Mouse (Mus musculus) urinary bladder, adult 2 months (tissue): ENCODE measurements around the gene Arhgap33. TPM values are rescaled to one million over a fixed set of nuclear protein-coding genes. Genes with fewer than 3 reads are reported as not detected.
"Not testable (repeated sequence)": the region's sequence is repeated elsewhere in the genome, so short reads cannot be mapped to it uniquely, and the experiment has no call there.

Experiments used
- DNase-seq: peaks from one replicate; pipeline ENCODE4 v3.0.0; 2022; ENCODE audit warnings: low spot score
- polyA plus RNA-seq: library from polyadenylated mRNA; depleted of rRNA; stranded (reverse); fragments of >200 nt; gene quantifications from 2 replicates; pipeline ENCODE4 v1.2.3, GENCODE M21; 2012

The Arhgap33 gene
- polyA plus RNA-seq, 1 experiment: 6.9 TPM

DNA sequence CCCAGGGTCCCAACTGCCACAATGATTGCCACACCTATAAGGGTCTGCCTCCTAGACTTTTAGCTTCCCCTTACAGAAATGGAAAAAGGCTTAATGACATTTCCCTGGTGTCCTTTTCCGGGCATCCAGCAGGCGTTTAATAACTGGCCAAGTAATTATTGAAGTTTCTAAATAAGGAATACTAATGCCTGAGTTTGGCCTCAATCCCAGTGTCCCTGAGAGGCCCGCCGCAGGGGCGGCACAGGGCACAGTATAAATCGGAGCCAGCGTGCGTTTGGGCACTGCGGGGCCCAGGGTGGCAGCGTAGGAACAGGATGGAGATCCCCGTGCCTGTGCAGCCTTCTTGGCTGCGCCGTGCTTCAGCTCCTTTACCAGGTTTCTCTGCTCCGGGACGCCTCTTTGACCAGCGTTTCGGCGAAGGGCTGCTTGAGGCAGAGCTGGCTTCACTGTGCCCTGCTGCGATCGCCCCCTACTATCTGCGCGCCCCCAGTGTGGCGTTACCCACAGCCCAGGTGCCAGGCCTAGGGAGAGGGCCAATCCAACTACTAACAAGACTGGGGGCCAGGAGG, 18.2 kb upstream of the Arhgap33 start:
- peak; percentile 56 for DNase-seq

DNA sequence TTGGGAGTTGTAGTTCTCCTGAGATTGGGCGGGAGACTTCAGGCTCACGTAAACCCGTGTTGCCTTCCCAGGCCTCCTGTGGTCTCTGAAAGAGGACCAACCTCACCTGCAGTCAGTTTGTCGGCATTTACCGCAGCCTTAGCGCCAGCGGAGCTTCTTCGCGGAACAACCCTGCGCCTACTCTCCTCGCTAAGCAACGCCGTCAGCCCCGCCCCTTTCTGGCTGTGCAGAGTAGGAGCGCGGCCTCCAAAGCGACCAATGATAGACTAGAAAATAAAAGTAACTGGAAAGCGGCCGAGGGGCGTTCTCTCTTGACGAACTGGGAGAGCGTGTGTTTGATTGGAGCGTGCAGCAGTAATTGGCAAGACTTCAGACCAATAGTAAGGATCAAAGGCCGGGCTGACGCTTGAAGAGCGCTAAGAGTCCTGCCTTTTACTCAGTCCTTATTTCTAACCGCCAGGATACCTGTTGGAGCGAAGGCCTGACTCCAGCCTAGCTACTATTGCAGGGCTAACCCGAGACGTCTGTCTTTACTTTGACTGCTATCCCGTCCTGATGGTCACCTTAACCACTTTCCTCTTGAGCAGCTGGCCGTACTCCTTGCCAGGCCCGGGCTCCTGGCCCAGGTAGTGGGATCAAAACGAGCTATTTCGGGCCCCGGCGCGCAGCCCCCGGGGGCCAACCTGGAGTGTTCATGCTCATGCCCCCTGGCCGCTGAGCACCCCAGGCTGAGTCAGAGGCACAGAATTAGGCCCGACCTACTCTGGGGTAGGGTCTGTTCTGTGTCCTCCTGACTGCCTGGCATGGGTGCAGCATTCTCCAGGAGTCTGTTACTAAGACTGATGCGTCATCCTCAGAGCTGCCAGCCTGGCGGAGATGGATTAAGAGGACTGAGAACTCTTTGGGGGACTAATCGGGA, 17.5 kb upstream of the Arhgap33 start, which contains the start of the genes Hspb6 and Proser3:
Gene Hspb6 (plus strand): TSS at position 77 of the 919 bp plus-strand sequence.
Gene Proser3 (minus strand): TSS at position 198 of the 919 bp plus-strand sequence.
- peak; percentile 85 for DNase-seq

DNA sequence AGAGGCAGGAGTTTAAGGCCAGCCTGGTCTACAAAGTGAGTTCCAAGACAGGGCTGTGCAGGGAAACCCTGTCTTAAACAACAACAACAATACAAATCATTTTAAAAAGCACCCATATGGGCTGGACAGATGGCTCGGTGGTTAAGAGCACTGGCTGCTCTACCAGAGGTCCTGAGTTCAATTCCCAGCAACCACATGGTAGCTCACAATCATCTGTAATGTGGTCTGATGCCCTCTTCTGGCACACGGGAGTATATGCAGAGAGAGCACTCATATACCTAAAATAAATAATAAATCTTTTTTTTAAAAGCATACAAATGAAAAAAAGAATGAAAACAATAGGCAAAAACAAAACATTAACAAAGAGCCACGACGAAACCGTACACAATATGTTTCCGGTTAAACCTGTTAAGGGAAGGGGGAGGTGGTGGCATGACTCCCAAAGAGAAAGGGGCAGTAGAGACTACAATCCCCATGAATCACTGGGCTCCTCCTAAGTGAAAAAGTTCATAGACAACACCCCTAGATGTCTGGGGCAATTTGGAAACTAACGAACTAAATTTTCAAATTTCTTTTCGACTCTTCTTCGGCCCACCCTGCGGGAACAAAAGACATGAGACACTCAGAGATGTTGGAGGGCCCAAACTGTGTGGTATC, 16.7 kb upstream of the Arhgap33 start:
- DNase-seq: no peak

DNA sequence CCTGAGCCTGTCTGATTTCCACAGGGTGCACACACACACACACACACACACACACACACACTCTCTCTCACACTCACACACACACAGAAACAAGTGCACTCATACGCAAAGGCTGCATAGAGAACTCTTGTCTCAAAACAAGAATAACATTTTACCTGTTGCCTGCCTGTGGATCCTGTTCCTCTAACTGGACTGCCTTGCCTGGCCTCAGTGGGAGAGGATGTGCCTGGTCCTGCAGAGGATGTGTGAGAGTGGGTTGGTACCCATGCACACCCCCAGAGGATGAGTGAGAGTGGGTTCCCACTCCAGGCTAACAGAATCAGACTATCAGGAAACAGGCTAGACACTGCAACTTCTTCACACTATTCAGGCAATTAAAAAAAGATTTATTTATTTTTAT, 15.7 kb upstream of the Arhgap33 start:
- no peak for DNase-seq

DNA sequence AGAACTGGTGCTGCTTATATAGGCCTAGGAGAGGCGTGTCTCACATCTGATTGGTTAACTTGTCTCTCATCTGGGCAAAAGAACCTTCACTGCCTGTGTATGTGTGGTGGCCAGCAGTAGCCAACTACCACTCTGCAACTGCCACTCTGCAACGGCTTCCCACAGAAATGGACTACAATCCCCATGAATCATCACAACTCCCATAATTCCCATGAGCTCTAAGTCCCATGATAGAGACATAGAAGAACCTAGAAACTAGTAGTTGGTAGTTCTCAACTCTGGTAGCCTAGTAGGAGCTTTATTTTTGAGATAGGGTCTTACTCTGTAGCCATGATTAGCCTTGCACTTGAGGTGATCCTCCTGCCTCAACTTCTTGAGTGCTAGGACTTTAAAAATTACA, 15.0 kb upstream of the Arhgap33 start:
- no peak for DNase-seq

DNA sequence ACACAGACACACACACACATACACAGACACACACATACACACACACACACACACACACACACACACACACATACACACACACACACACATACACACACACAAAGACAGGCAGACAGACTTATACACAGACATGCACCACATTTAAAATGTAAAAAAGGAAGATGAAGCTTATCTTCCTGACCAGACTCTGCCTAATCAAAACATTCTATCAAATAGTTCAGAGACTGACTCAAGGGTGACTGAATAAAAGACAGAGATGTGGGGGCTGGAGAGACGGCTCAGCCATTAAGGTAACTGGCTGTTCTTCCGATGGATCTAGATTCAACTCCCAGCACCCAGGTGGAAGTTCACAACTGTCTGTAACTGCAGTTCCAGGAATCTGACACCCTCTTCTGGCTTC, 9.5 kb upstream of the Arhgap33 start:
- DNase-seq: no peak

DNA sequence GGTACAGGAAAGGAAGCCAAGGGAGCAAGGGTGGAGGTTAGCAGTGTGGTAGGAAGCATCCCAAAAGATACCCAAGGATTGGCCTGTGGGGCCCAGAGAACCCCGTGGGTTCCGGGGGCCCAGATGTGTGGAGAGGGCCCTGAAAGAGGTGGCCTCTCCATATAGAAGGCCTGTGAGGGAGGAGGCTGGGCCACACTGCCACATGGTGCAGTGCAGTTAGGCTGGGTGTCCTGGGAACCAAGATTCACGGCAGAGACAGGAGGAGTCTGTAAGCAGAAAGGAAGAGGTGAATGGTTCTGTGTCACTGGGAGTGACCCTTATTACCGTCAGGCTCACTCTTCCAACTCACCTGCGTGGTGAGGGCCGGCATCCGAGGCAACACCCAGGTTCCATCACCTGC, 5.7 kb upstream of the Arhgap33 start:
- DNase-seq: no peak

DNA sequence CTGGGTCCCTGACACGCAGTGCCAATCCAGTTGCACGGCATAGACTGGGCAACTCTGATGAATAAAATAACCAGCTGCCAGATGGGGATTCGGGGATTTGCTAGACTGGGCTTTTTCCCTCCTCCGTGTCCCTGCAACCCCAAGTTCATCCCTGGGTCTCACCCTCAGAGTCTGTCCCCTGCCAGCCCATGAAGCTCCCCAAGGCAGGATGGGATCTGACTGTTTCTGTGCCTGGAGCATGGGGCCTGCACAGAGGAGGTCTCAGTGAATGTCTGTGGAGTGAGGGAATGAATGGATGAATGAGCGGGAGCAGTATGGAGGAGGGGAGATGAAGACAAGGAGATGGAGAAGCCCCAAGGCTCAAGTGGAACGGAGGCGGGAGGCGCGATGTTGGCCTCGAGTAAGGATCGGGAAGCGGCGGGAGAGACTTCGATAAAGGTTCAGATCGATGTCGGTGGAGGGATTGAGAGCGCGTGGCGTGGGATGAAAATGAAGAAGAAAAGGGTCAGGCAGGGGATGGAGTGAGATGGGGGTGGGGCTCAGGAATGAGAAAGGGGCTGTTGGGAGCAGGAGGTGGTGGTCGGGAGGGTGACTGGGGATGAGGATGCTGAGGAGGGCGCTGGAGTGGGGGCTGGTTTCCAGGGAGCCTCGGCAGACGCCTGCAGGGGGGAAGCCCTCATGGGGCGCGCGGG, 773 bp downstream of the Arhgap33 start:
- no peak for DNase-seq

DNA sequence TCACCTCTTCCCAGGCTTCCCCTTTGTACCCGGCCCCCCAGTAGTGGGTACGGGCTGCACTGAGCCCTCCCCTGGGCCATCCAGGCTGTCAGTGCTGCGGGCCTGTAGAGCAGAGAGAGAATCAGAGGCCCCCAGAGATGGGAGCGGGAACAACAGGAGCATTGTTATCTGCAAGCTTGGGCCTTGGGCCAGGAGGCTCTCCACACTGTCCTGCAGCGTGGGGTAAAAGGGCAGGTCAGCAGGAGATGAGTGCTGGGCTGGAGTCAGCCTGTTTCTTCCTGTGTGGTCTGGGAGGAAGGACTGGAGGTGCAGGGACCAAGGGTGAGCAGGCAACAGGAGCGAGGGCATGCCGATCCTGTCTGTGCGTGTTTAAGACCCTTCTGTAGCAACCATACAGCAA, 1.9 kb downstream of the Arhgap33 start:
- no peak for DNase-seq

DNA sequence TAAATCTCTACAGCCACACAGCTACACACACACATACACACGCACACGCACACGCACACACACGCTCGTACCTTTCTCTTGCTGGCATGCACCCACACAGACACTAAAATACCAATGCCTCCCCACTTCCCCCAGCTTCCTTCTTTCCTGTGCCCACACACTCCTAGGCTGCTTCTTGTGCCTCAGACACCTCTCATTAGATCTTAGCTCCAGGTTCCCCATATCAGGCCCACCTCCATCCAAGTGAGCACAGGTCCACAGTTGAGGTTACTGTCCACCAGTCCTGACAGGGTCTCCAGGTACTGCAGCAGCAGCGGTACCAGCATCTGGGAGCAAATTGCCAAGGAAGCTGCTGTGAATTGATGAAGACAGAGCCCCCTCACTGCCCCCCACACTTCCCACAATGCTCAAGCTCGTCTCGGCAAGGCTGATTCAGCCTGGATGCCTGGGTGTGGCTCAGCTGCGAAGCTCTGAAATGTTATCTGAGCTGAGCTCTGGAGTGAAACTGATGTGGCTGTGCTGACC, 3.5 kb downstream of the Arhgap33 start:
- DNase-seq: no peak

DNA sequence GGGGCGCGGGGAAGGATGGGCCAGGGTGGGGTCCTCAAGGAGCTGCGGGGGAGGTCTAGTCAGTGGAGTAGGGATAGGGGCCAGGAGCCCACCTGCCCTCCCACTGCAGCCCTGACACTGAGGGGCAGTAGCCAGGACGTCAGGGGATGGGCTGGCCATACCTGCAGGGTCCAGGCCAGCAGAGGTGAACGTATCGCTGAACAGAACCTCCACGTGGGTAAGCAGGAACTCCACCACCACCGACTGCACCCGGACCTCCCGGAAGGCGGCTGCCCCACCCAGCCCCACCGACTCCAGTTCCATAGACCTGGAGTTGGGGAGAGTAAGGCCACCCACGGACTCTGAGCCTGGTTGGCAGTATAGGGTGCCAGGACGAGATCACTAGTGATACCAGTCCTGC, 7.9 kb downstream of the Arhgap33 start:
- no peak for DNase-seq

DNA sequence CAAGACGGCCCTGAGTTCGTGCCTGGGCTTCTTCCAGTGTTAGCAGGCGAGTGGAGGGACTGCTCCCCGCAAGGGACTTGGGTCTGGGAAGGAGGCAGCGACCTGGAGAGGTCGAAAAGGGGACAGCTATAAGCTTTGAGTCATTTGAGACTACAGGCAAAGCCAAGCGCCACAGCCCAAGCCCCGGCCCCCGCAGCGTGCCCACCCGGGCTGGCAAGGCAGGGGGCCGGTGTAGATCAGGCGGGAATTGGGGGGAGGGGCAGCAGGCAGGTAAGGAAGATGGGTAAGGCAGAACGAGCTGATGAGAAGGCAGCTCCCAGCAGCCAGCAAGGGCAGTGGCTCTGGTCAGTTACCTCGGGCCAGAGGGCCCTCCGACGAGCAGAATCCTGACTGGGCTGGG, 8.5 kb downstream of the Arhgap33 start:
- no peak for DNase-seq

DNA sequence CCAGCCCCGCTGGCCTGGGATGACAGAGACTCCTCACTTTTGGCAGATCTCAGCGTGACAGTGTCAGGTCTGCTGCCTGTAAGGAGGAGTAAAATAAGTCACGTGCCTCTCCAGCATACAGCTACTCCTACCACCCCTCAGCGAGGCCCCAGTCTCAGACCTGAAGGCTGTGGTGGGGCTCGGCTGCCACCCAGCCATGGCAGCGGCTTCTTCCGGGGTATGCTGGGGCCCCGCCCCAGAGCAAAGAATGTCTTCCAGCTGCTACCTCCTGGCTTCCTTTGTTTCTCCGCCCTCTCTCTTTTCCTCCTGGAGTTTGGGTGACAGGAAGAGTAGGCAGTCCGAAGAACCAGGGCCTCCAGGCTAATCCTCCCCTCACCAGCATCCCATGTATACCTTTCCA, 8.9 kb downstream of the Arhgap33 start:
- no peak for DNase-seq

DNA sequence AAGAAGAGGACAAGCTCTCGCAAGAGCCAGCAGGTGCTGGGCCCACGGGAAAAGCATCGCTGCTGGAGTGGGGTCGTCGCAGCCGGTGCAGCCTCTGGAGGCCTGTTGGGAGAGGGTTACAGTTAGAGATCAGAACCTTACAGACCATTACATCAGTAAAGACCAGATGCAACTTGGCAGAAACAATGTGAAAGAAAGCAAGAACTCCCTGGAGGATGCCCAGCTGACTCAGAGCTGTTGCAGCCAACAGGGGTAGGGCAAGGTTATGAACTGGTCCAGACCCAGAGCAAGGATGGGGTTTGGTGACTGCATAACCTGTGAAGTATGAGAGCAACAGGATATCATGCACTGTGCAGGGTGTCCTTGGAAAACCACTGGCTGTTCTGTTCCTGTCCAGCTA, 10.4 kb downstream of the Arhgap33 start:
- DNase-seq: no peak

DNA sequence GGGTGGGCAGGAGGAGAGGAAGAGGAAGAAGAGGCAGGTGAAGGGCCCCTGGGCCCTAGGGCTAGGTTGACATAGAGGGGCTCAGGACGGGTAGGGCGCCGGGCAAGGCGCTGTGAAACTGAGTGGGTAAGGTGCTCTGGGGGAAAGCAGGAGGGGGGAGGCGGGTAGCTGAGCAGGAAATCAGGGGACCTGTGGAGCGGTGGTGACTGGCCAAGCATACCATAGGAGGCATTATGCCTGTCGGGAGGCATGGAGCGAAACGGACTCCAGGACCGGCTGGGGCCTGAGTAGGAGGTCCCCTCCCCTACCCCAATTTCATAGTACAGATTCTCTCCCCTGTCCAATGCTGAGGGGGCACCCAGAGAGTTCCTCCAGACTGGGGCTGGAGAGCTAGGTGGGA, 12.0 kb downstream of the Arhgap33 start:
- no peak for DNase-seq

DNA sequence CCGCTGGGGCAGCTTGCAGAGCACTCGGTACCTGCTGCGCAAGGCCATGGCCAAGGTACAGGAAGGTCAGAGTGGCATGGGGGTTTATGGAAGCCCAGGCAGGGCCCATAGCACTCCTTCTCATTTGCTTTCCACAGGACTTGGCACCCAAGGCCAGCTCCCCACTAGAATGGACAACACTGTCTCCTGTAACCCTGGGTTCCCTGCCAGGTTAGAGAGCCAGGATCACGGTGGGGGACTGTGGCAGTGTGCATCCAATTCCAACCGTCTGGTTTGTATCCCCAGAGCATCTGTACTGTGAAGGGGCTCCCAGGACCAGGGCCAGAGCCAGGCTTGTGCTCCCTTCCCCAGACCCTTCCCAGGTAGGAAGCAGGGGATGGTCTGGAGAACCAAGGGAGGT, 14.0 kb downstream of the Arhgap33 start:
- no peak for DNase-seq

DNA sequence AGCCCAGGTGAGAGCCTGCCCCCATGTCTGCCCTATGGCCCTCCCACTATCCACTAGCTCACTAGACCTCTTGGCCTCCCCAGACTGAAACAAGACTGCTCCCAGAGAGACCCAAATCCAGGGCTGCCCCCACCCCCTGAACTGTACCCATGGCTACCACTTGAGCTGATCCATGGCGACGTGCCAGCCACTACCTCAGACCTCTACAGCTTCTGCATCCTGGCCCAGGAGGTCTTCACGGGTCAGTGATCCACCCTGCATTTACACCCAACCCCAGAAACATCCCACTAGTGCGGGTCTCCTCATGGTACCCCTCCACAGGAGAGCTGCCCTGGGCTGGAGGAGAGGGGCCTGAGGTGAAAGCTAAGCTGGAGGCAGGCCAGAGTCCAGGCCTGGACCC, 14.5 kb downstream of the Arhgap33 start:
- DNase-seq: no peak

DNA sequence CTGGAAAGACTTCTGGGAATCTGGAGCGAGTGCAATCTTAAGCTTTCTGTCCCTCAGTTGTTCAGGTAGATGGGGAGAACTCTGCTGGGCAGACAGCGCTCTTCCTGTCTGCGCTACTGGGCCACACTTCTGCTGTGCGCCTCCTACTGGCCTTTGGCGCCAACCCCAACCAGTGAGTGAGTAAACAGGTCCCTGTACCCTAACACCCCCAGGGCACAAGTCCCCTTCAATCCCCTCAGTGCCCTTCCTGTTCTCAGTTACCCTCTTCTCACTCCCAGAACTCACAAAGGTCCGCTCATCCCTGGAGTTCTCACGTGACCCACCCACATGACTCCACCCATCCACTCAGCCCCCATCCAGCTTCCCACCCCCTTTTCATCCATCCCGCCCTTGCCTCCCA, 16.5 kb downstream of the Arhgap33 start:
- DNase-seq: no peak

DNA sequence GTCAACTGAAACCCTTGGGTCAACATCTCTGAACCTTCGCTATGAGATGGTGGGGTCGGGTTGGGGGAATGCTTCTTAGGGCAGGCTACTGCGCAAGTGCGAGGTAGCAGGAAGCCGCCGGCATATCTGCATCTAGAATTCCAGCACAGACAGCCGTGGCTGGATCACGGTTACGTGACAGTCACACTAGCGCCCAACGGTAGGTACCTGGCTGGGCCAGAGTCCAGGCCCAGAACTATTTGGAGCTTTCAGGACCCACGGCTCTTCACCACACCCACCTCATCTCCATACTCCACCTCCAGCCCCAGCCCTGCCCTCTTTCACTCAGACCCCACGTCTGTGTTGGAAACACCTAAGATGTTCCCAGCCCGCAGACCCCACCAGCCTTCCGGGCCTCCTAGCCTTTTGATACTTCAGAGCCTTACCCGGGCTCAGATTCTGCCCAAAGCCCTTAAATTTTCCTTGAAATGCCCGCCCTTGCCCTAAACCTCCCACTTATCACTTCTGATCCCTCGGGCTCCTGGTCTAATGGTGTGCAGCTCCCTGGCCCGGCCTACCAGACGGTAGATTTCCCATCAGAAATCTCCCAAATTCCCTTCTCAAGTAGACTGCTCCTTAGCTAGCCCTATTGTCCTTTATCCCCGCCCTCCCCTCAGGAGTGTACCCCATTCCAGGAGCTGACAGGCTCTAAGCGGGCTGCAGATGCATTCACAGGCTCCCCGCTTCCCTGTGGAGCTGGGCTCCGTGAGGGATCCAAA, 19.7 kb downstream of the Arhgap33 start:
- DNase-seq: no peak

DNA sequence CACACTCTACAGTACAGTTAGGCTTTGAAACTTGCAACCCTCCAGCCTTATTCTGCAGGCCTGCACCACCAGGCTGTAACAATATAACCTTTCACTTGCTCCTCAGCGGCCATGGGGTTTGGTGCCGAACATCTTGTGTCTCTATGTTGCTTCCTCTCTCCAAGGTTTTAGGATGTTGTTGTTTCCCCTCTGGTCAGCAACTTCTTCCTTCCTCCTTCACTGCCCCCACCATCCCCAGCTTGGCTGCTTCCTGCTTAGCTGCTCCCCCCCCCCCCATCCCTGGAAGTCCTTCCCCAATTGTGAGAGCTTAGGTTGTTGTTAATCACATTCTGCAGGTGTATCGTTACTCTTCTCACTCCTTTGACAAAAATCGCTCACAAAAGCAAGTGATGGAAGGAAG, 26.8 kb downstream of the Arhgap33 start:
- no peak for DNase-seq

DNA sequence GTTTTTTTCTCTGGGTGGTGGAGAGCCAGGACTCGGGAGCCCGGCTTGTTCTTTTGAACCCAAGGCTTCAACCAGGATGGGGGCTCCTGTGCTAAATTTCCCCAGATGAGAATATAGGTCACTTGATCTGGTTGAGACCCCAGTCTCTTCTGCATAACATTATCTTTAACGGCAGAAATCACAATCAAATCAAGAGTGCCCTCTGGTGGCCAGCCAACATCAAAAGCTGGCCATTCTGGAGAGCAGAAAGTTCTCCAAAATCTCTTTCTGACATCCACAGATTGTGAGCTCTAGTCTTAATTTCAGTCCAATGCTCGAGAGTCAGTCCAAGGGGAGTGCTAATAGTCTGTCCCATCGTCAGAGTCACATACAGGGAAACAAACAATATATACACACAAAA, 33.7 kb downstream of the Arhgap33 start:
- not testable (repeated sequence) for DNase-seq
